Mouse (Mus musculus): ENCODE measurements around the gene Abcb4. TPM values are rescaled to one million over a fixed set of nuclear protein-coding genes. Genes with fewer than 3 reads are reported as not detected.
"Not testable (repeated sequence)": the region's sequence is repeated elsewhere in the genome, so short reads cannot be mapped to it uniquely, and the experiment has no call there.

Abcb4 gene
- polyA plus RNA-seq, 1 experiment, result 0.18 TPM

- DNase-seq (ENCODE audit: low spot score), result no peak
These were observed 105.6 kb downstream of the Abcb4 start for GRCm38 (mm10) chr5:8999108-8999507.

- DNase-seq (ENCODE audit: low spot score), result not testable (repeated sequence)
These were observed 106.5 kb downstream of the Abcb4 start for GRCm38 (mm10) chr5:9000006-9000405.

GRCm38 (mm10) chr5:9006585-9006984, 113.1 kb downstream of the Abcb4 start:
- DNase-seq (ENCODE audit: low spot score), result not testable (repeated sequence)

Other genes starting within 250 kb of the Abcb4 start
- 9.7 and 14.4 TPM in 2 replicates for gene Abcb1a, start 233.6 kb upstream of the Abcb4 start, polyA plus RNA-seq (2012; rRNA removed)
- 3.9 and 4.8 TPM in 2 replicates for gene Abcb1b, start 95.6 kb upstream of the Abcb4 start, polyA plus RNA-seq (2012; rRNA removed)
- 39.8 and 44.8 TPM in 2 replicates for gene Crot, start 103.6 kb downstream of the Abcb4 start, polyA plus RNA-seq (2012; rRNA removed)
- 24.8 and 28.8 TPM in 2 replicates for gene Tmem243, start 207.0 kb downstream of the Abcb4 start, polyA plus RNA-seq (2012; rRNA removed)

Data from urinary bladder, adult 2 months (tissue).